Mouse (Mus musculus): ENCODE data around the gene Fam122c. TPM values are rescaled to one million over a fixed set of nuclear protein-coding genes. Genes with fewer than 3 reads are reported as not detected.

Gene Fam122c
- polyA plus RNA-seq, 1 experiment from 2014 or later, result not detected

Other genes with a start within 250 kb of the Fam122c start
- gene Plac1, start 33.3 kb upstream of the Fam122c start, polyA plus RNA-seq (2015; fragmentation: Nextera tagmentation; extraction: Ambion mirVana), result 0.53 and 0.58 TPM in 2 replicates
- gene Fam122b, start 3.6 kb upstream of the Fam122c start, polyA plus RNA-seq (2015; fragmentation: Nextera tagmentation; extraction: Ambion mirVana), result 3.5 and 3.7 TPM in 2 replicates
- gene Mospd1, start 97.1 kb downstream of the Fam122c start, polyA plus RNA-seq (2015; fragmentation: Nextera tagmentation; extraction: Ambion mirVana), result 42.8 and 43.6 TPM in 2 replicates
- gene Etd, start 161.5 kb downstream of the Fam122c start, polyA plus RNA-seq (2015; fragmentation: Nextera tagmentation; extraction: Ambion mirVana), result not detected in 2 replicates

Data from hindbrain, embryonic 15.5 days (tissue).